Mouse (Mus musculus) ES-E14 (cell line): Measurements from ENCODE around the gene Cmtm3. TPM values are rescaled to one million over a fixed set of nuclear protein-coding genes. Genes with fewer than 3 reads are reported as not detected.

ENCODE experiments used
- DNase-seq: peaks from one replicate; pipeline ENCODE4 v3.0.0-alpha.2; 2013; ENCODE audit warnings: low read depth, low spot score
- H3K27ac ChIP-seq: 2 replicates; pipeline ENCODE4 v1.5.1; 2012; ENCODE audit warnings: low read depth, mild to moderate bottlenecking, low read length, moderate library complexity, mixed read lengths; ENCODE audit not compliant: poor library complexity, insufficient read depth, severe bottlenecking
- H3K36me3 ChIP-seq: 2 replicates; pipeline ENCODE4 v1.6.1; 2012; ENCODE audit warnings: mild to moderate bottlenecking, low read length, moderate library complexity, mixed read lengths; ENCODE audit not compliant: control insufficient read depth, poor library complexity, insufficient read depth, severe bottlenecking
- H3K4me1 ChIP-seq, 2 experiments: fragments of 150-350 bp in 1 of 2; sonication (generic) in 1 of 2; 2 replicates each; pipeline ENCODE4 v1.6.1; 2012; ENCODE audit warnings: low read length in 2 of 2, mild to moderate bottlenecking in 1 of 2, mixed read lengths in 1 of 2; ENCODE audit not compliant: control insufficient read depth in 2 of 2, insufficient read depth in 2 of 2, poor library complexity in 1 of 2
- H3K4me3 ChIP-seq, 2 experiments: fragments of 150-350 bp in 1 of 2; sonication (generic) in 1 of 2; 2 replicates each; pipeline ENCODE4 v1.5.1; 2012; ENCODE audit warnings: low read length in 2 of 2, low read depth in 1 of 2, mild to moderate bottlenecking in 1 of 2, mixed read lengths in 1 of 2; ENCODE audit not compliant: insufficient read depth in 1 of 2, poor library complexity in 1 of 2, severe bottlenecking in 1 of 2
- H3K9ac ChIP-seq: 2 replicates; pipeline ENCODE4 v1.6.1; 2012; ENCODE audit warnings: low read depth, mild to moderate bottlenecking, low read length, mixed read lengths; ENCODE audit not compliant: poor library complexity, insufficient read depth, severe bottlenecking
- H3K9me3 ChIP-seq: fragments of 150-350 bp; sonication (generic); 2 replicates; pipeline ENCODE4 v1.6.1; 2012; ENCODE audit warnings: low read depth, mild to moderate bottlenecking, low read length; ENCODE audit not compliant: control insufficient read depth, insufficient read depth
- CHD2 ChIP-seq: IDR thresholded peaks from 2 replicates; pipeline ENCODE4 v1.6.1; 2014; ENCODE audit warnings: mild to moderate bottlenecking, low read depth, low read length, inconsistent platforms
- HCFC1 ChIP-seq: IDR thresholded peaks from 2 replicates; pipeline ENCODE4 v1.6.1; 2012; ENCODE audit warnings: low read length, inconsistent platforms, borderline replicate concordance; ENCODE audit not compliant: insufficient read depth
- MAFK ChIP-seq: IDR thresholded peaks from 2 replicates; pipeline ENCODE4 v1.6.1; 2014; ENCODE audit warnings: mild to moderate bottlenecking, low read depth, low read length, inconsistent platforms; ENCODE audit not compliant: insufficient read depth
- ZC3H11A ChIP-seq: IDR thresholded peaks from 2 replicates; pipeline ENCODE4 v1.6.1; 2012; ENCODE audit warnings: low read depth, mild to moderate bottlenecking, inconsistent platforms, low read length, borderline replicate concordance
- ZNF384 ChIP-seq: IDR thresholded peaks from 2 replicates; pipeline ENCODE4 v1.6.1; 2012; ENCODE audit warnings: low read depth, low read length, inconsistent platforms
- in situ Hi-C, 2 experiments: fragments of 600-800 bp; cut with MboI; formaldehyde crosslinking; loops; one replicate each; pipeline ENCODE4 v1.15.1; 2025; ENCODE audit warnings: low sequenced_read_pairs in 2 of 2, inconsistent platforms in 1 of 2; ENCODE audit not compliant: unreplicated experiment in 2 of 2
- total RNA-seq: library from RNA; depleted of rRNA; stranded (reverse); fragments of 300-350 nt; gene quantifications from 2 replicates; pipeline ENCODE4 v1.2.3, GENCODE M21; 2012

The Cmtm3 gene
- total RNA-seq, 1 experiment, result 12.6 TPM

GRCm38 (mm10) chr8:104332665-104333631, 6.3 kb upstream of the Cmtm3 start:
- Histone ChIP-seq H3K9me3 (no peaks in the 10 kb centered on the region), H3K27ac (no peak overlapping the region), H3K36me3 (no peaks in the 10 kb centered on the region), H3K4me3 (no peak overlapping the region), H3K4me1 (no peaks in the 10 kb centered on the region), H3K9ac (no peak overlapping the region)
- in situ Hi-C loops, result no loop called here
- TF ChIP-seq CHD2 (no peak), MAFK (no peak)
- DNase-seq, result no peak

GRCm38 (mm10) chr8:104333786-104334185, 5.4 kb upstream of the Cmtm3 start:
- no peak overlapping the region for H3K4me3 ChIP-seq
- no peak for TF ChIP-seq MAFK
- TF ChIP-seq ZNF384, result no peak
- no peak for TF ChIP-seq ZC3H11A
- no peaks in the 10 kb centered on the region for H3K4me1 ChIP-seq
- H3K9me3 ChIP-seq, result no peaks in the 10 kb centered on the region
- H3K27ac ChIP-seq, result no peak overlapping the region
- H3K36me3 ChIP-seq, result no peaks in the 10 kb centered on the region
- H3K9ac ChIP-seq, result no peak overlapping the region
- in situ Hi-C loops, result no loop called here
- no peak for DNase-seq

GRCm38 (mm10) chr8:104334196-104334595, 5.0 kb upstream of the Cmtm3 start:
- DNase-seq, result no peak
- H3K9me3 ChIP-seq, result no peaks in the 10 kb centered on the region
- H3K4me1 ChIP-seq, result no peaks in the 10 kb centered on the region
- in situ Hi-C loops, result no loop called here
- H3K36me3 ChIP-seq, result no peaks in the 10 kb centered on the region
- H3K9ac ChIP-seq, result no peak overlapping the region
- TF ChIP-seq ZC3H11A (no peak), MAFK (no peak), CHD2 (no peak), HCFC1 (no peak), ZNF384 (no peak)
- no peak overlapping the region for H3K27ac ChIP-seq
- no peak overlapping the region for H3K4me3 ChIP-seq

- no peak for DNase-seq
- TF ChIP-seq MAFK (no peak), ZNF384 (no peak), CHD2 (no peak), HCFC1 (no peak), ZC3H11A (no peak)
Measured at GRCm38 (mm10) chr8:104336806-104337205, 2.4 kb upstream of the Cmtm3 start.

More at GRCm38 (mm10) chr8:104336806-104337205, 2.4 kb upstream of the Cmtm3 start:
- H3K9me3 ChIP-seq, result no peaks in the 10 kb centered on the region
- in situ Hi-C loops, result no loop called here
- H3K36me3 ChIP-seq, result no peaks in the 10 kb centered on the region
- no peak overlapping the region for H3K9ac ChIP-seq
- no peak overlapping the region for H3K27ac ChIP-seq
- peaks cover 0 to 12% of the 10 kb centered on the region in 2 experiments; a peak in 2 of 4 replicates for H3K4me1 ChIP-seq
- H3K4me3 ChIP-seq, result no peak overlapping the region
